Mouse (Mus musculus) heart, embryonic 13.5 days (tissue): Measurements from ENCODE around the gene Arid3a. TPM values are rescaled to one million over a fixed set of nuclear protein-coding genes. Genes with fewer than 3 reads are reported as not detected.
"Not testable (repeated sequence)": the region's sequence is repeated elsewhere in the genome, so short reads cannot be mapped to it uniquely, and the experiment has no call there.

Experiments used
- ATAC-seq: fragments of 200-750 bp; cut with Nextera tagmentation; 2 replicates; pipeline ENCODE4 v1.8.0; 2017; ENCODE audit warnings: moderate TSS enrichment; ENCODE audit not compliant: insufficient number of reproducible peaks, low FRiP score, low TSS enrichment; ENCODE audit errors: extremely low read depth
- H3K27ac ChIP-seq: fragments of 300-500 bp; sonication (generic); replicated peaks from 2 replicates; pipeline ENCODE4 v1.5.1; 2015; ENCODE audit warnings: moderate library complexity, mild to moderate bottlenecking, inconsistent platforms
- H3K27me3 ChIP-seq: fragments of 300-500 bp; sonication (generic); replicated peaks from 2 replicates; pipeline ENCODE4 v1.6.1; 2015; ENCODE audit warnings: mild to moderate bottlenecking, inconsistent platforms
- H3K36me3 ChIP-seq: fragments of 300-500 bp; sonication (generic); 2 replicates; pipeline ENCODE4 v1.6.1; 2015; ENCODE audit warnings: mild to moderate bottlenecking, inconsistent platforms
- H3K4me1 ChIP-seq: fragments of 300-500 bp; sonication (generic); 2 replicates; pipeline ENCODE4 v1.6.1; 2015; ENCODE audit warnings: inconsistent platforms
- H3K4me2 ChIP-seq: fragments of 300-500 bp; sonication (generic); 2 replicates; pipeline ENCODE4 v1.6.1; 2015; ENCODE audit warnings: inconsistent platforms, mild to moderate bottlenecking, moderate library complexity
- H3K4me3 ChIP-seq: fragments of 300-500 bp; sonication (generic); 2 replicates; pipeline ENCODE4 v1.5.1; 2015; ENCODE audit warnings: moderate library complexity, mild to moderate bottlenecking, inconsistent platforms
- H3K9ac ChIP-seq: fragments of 300-500 bp; sonication (generic); 2 replicates; pipeline ENCODE4 v1.6.1; 2015; ENCODE audit warnings: inconsistent platforms, mild to moderate bottlenecking, moderate library complexity
- H3K9me3 ChIP-seq: fragments of 300-500 bp; sonication (generic); 2 replicates; pipeline ENCODE4 v1.6.1; 2016; ENCODE audit warnings: inconsistent platforms
- WGBS: fragments of 180-500 bp; shearing (Covaris S2); methylation state at CpG from one replicate; pipeline ENCODE4 v1.1.7; 2015; ENCODE audit warnings: mixed read lengths; 5-methylcytosine and 5-hydroxymethylcytosine counted together
- polyA plus RNA-seq: library from polyadenylated mRNA; unstranded; fragments of >200 nt; fragmentation: Nextera tagmentation; extraction: Ambion mirVana; gene quantifications from 2 replicates; pipeline ENCODE4 v1.2.1, GENCODE M21; 2015

Arid3a gene
- 3.4 and 4.2 TPM in 2 replicates for polyA plus RNA-seq

DNA sequence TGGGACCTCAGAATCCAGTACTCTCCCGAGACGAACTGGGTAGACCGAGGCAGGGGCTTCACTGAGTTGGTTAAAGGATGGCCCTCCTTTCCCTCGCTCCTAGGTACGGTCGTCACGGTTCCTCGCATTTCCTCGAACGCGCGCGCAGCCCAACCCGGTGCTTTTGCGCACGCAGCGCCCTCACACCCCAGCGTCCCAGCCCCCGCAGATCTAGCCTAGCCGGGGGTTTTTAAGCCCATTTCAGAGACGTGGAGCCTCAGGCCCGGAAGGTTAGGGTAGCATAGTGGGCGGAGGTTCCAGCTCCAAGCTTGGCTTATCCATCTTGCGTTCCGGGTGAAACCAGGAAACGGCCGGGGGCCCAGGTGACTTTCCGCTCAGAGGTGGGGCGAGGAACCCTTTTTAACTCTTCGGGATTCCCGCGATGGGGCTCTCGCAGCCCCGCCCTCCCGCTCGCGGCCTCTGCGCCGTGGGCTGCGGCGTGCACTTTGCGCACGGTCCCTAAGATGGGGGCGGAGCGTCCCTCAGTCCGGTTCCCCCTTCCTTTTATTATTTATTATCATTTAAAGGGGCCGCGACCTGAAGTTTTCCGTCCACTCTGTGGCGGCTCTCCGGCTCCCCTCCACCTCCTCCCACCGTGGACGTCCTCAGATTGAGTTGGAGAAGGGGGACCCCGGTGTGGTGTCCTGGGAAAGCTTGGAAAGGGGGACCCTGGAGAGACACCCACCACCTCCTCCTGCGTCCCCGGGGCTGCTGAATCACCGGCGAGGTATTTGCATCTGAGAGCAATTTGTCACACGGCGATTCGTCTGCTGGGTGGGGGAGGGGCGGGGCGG lies at the start of gene Arid3a:
TSS of gene Arid3a (plus strand) at position 553 of the 833 bp plus-strand sequence.
- Histone ChIP-seq H3K27me3 (peaks cover 25% of the 10 kb centered on the region), H3K4me3 (peak within 1 kb of the TSS; percentile 97), H3K9me3 (no peaks in the 10 kb centered on the region), H3K27ac (peak within 1 kb of the TSS; percentile 97), H3K4me1 (peaks cover 46% of the 10 kb centered on the region), H3K36me3 (peaks cover 13% of the 10 kb centered on the region), H3K9ac (peak within 1 kb of the TSS; percentile 97), H3K4me2 (peak within 1 kb of the TSS; percentile 92)
- WGBS = under 1% methylated on average over 63 of the region's 63 CpGs
- ATAC-seq = peak; percentile 51; the same call in 1 of the 2 replicates

GRCm38 (mm10) chr10:79877174-79877573 lies 49.7 kb upstream of the Arid3a start:
- H3K4me3 ChIP-seq = no peak overlapping the region
- H3K9ac ChIP-seq = no peak overlapping the region
- WGBS = 36% methylated on average over 1 of the region's 1 CpGs
- no peak overlapping the region for H3K4me2 ChIP-seq
- peaks cover 46% of the 10 kb centered on the region for H3K4me1 ChIP-seq
- no peaks in the 10 kb centered on the region for H3K9me3 ChIP-seq
- no peak for ATAC-seq
- H3K27me3 ChIP-seq = peaks cover 44% of the 10 kb centered on the region
- H3K36me3 ChIP-seq = no peaks in the 10 kb centered on the region
- H3K27ac ChIP-seq = no peak overlapping the region

DNA sequence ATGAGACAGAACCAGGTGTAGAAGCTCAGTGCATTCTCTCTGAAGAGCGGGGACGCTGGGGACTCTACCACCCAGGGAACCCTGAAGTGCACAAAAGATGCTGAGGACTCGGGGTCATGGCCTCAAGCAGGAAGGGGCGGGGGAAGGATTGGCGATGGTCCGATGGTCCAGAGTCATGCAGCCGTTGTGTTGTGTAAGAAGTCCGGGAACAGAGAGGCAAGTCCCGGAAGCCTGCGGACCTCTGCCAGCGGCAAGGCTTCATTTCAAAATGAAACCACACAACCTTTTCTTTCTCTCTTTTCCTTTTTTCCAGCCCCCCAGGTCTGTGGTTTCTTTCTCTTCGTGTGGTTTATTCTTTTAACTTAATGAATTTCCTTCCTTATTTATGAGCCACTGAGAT lies 49.1 kb upstream of the Arid3a start:
- H3K27me3 ChIP-seq = peaks cover 49% of the 10 kb centered on the region
- H3K36me3 ChIP-seq = no peaks in the 10 kb centered on the region
- H3K4me3 ChIP-seq = no peak overlapping the region
- H3K9me3 ChIP-seq = no peaks in the 10 kb centered on the region
- H3K4me2 ChIP-seq = no peak overlapping the region
- peaks cover 52% of the 10 kb centered on the region for H3K4me1 ChIP-seq
- H3K27ac ChIP-seq = no peak overlapping the region
- ATAC-seq = no peak
- 59% methylated on average over 12 of the region's 12 CpGs for WGBS
- no peak overlapping the region for H3K9ac ChIP-seq

- ATAC-seq = no peak
- WGBS = 30% methylated on average over 3 of the region's 3 CpGs
- peaks cover 50% of the 10 kb centered on the region for H3K27me3 ChIP-seq
- H3K36me3 ChIP-seq = no peaks in the 10 kb centered on the region
- no peaks in the 10 kb centered on the region for H3K9me3 ChIP-seq
- 0 out of 2 replicates have a peak overlapping the region, but pooled peaks have one; percentile 37 for H3K9ac ChIP-seq
- H3K4me2 ChIP-seq = no peak overlapping the region
- no peak overlapping the region for H3K4me3 ChIP-seq
- H3K4me1 ChIP-seq = peaks cover 46% of the 10 kb centered on the region
- no peak overlapping the region for H3K27ac ChIP-seq
Observed at GRCm38 (mm10) chr10:79879527-79879926, 47.3 kb upstream of the Arid3a start.

GRCm38 (mm10) chr10:79880721-79881120 lies 46.1 kb upstream of the Arid3a start:
- peaks cover 44% of the 10 kb centered on the region for H3K4me1 ChIP-seq

GRCm38 (mm10) chr10:79881981-79882380 lies 44.9 kb upstream of the Arid3a start:
- Histone ChIP-seq H3K9me3 (no peaks in the 10 kb centered on the region), H3K4me3 (peak overlapping the region; percentile 34), H3K27me3 (peaks cover 46% of the 10 kb centered on the region), H3K4me2 (peak overlapping the region; percentile 62), H3K9ac (peak overlapping the region; percentile 74), H3K36me3 (no peaks in the 10 kb centered on the region), H3K27ac (no peak overlapping the region), H3K4me1 (peaks cover 43% of the 10 kb centered on the region)
- 6% methylated on average over 22 of the region's 22 CpGs for WGBS
- no peak for ATAC-seq

More at GRCm38 (mm10) chr10:79880721-79881120, 46.1 kb upstream of the Arid3a start:
- Histone ChIP-seq H3K9ac (0 out of 2 replicates have a peak overlapping the region, but pooled peaks have one; percentile 11), H3K4me2 (no peak overlapping the region), H3K27ac (no peak overlapping the region), H3K4me3 (no peak overlapping the region), H3K9me3 (no peaks in the 10 kb centered on the region), H3K36me3 (no peaks in the 10 kb centered on the region), H3K27me3 (peaks cover 40% of the 10 kb centered on the region)
- no peak for ATAC-seq
- 19% methylated on average over 9 of the region's 9 CpGs for WGBS

DNA sequence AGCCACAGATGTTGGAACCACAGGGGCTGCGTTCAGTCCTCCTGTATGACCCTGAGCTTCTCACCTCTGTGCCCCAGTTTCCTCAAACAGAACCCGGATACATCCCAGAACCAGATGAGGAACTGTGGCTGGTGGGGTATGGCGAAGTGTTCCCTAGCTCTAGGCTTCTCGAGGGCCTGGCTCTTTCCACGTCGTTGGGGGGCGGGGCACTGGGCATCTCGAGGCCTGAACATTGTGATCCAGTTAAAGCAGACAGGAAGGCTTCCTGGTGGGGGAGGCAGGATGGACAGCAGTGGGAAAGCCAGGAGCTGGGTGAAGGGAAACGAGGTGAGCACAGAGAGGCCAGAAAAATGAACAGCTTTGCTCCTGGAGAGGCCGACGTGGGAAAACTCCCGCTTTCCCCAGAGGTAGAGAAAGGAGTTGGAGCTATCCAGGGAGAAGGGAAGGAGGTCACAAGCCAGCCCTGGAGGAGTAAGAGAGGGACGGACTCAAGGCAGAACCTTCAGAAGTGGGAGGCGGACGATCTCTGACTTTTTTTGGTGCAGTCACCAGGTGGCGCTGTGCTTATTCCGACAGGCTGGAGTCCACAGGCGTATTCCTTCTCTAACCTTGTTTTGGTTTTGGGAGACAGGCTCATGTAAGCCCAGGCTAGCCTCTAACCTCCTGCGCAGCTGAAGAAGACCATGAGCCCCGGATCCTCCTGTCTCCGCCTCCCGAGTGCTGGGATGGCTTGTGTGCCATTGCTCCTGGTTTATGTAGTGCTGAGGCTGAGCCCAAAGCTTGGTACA lies 43.4 kb upstream of the Arid3a start:
- Histone ChIP-seq H3K27ac (no peak overlapping the region), H3K4me3 (0 out of 2 replicates have a peak overlapping the region, but pooled peaks have one; percentile 6)

DNA sequence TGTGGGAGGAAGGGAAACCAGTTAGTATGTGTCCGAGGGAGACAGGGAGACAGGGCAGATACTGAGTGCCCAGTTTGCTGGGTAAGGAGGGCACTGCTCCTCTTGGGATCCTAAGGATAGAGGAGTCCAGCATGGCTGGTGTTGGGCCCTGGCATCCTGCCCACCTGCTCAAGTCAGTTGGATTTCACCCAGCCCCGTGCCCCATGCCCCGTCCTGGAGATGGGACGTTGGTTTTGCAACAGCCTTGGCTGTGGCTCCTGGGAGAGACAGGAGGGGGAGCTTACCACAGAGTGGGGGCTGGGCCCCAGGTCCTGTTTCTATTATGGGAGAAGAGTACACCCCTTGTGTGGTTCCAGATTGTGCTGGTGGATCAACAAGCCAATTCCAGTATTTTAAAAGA lies 42.4 kb upstream of the Arid3a start:
- WGBS = 52% methylated on average over 4 of the region's 4 CpGs
- Histone ChIP-seq H3K27ac (no peak overlapping the region), H3K9me3 (no peaks in the 10 kb centered on the region), H3K9ac (no peak overlapping the region), H3K27me3 (peaks cover 47% of the 10 kb centered on the region), H3K4me2 (no peak overlapping the region), H3K4me3 (no peak overlapping the region), H3K36me3 (no peaks in the 10 kb centered on the region), H3K4me1 (peaks cover 37% of the 10 kb centered on the region)
- ATAC-seq = no peak

More for the DNA sequence above, 43.4 kb upstream of the Arid3a start:
- Histone ChIP-seq H3K9ac (peak overlapping the region; percentile 57; the same call in 1 of the 2 replicates), H3K4me1 (peaks cover 40% of the 10 kb centered on the region), H3K36me3 (no peaks in the 10 kb centered on the region), H3K27me3 (peaks cover 47% of the 10 kb centered on the region), H3K4me2 (peak overlapping the region; percentile 16; the same call in 1 of the 2 replicates), H3K9me3 (no peaks in the 10 kb centered on the region)
- 14% methylated on average over 22 of the region's 22 CpGs for WGBS
- no peak for ATAC-seq

- not testable (repeated sequence) for H3K27ac ChIP-seq, H3K9me3 ChIP-seq, H3K36me3 ChIP-seq, ATAC-seq, H3K4me3 ChIP-seq, H3K4me2 ChIP-seq, H3K9ac ChIP-seq
- peaks cover 32% of the 10 kb centered on the region for H3K4me1 ChIP-seq
- 68% methylated on average over 3 of the region's 3 CpGs for whole genome bisulfite sequencing
- H3K27me3 ChIP-seq = peaks cover 46% of the 10 kb centered on the region
Observed at GRCm38 (mm10) chr10:79884938-79885337, 41.9 kb upstream of the Arid3a start.

- no peak for ATAC-seq
- Histone ChIP-seq H3K4me3 (no peak within 1 kb of the TSS), H3K9me3 (no peaks in the 10 kb centered on the region), H3K9ac (no peak within 1 kb of the TSS), H3K27ac (no peak within 1 kb of the TSS), H3K27me3 (peaks cover 37% of the 10 kb centered on the region), H3K36me3 (no peaks in the 10 kb centered on the region), H3K4me1 (peaks cover 23% of the 10 kb centered on the region), H3K4me2 (no peak within 1 kb of the TSS)
- 75% methylated on average over 6 of the region's 6 CpGs for WGBS
Observed at GRCm38 (mm10) chr10:79886054-79886453, 40.8 kb upstream of the Arid3a start, which contains the start of gene Elane. Gene Elane (plus strand): TSS chr10:79886247.

DNA sequence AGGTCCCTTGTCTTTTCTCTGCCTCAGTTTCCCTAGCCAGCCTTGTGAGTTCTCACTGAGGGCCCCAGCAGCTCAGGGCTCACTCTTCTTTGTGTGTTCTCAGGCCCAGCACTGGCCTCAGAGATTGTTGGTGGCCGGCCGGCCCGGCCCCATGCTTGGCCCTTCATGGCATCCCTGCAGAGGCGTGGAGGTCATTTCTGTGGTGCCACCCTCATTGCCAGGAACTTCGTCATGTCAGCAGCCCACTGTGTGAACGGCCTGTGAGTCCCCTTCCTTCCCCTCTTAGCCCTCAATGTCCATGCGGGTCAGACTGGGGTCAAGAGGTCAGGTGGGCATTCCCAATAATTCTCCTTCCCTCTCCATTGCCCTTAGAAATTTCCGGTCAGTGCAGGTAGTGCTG lies 40.2 kb upstream of the Arid3a start:
- H3K36me3 ChIP-seq = no peaks in the 10 kb centered on the region
- no peak overlapping the region for H3K9ac ChIP-seq
- 62% methylated on average over 8 of the region's 8 CpGs for WGBS
- no peak overlapping the region for H3K27ac ChIP-seq
- H3K9me3 ChIP-seq = no peaks in the 10 kb centered on the region
- H3K27me3 ChIP-seq = peaks cover 38% of the 10 kb centered on the region
- no peak overlapping the region for H3K4me3 ChIP-seq
- no peak for ATAC-seq
- H3K4me2 ChIP-seq = no peak overlapping the region
- peaks cover 20% of the 10 kb centered on the region for H3K4me1 ChIP-seq
